Mouse (Mus musculus) limb, embryonic 10.5 days (tissue): ENCODE measurements around the gene Vmn1r123. TPM values are rescaled to one million over a fixed set of nuclear protein-coding genes. Genes with fewer than 3 reads are reported as not detected.
"Not testable (repeated sequence)": the region's sequence is repeated elsewhere in the genome, so short reads cannot be mapped to it uniquely, and the experiment has no call there.

Experiments used
- DNase-seq: peaks from one replicate; pipeline ENCODE4 v3.0.0-alpha.2; 2017; ENCODE audit warnings: low spot score
- H3K27ac ChIP-seq: fragments of 300-500 bp; sonication (generic); 2 replicates; pipeline ENCODE4 v1.5.1; 2016; ENCODE audit warnings: mild to moderate bottlenecking
- H3K27me3 ChIP-seq: fragments of 300-500 bp; sonication (generic); 2 replicates; pipeline ENCODE4 v1.6.1; 2016; ENCODE audit warnings: low read depth, mild to moderate bottlenecking; ENCODE audit not compliant: poor library complexity, severe bottlenecking
- H3K36me3 ChIP-seq: fragments of 300-500 bp; sonication (generic); 2 replicates; pipeline ENCODE4 v1.6.1; 2016; ENCODE audit warnings: mild to moderate bottlenecking, moderate library complexity
- H3K4me1 ChIP-seq: fragments of 300-500 bp; sonication (generic); 2 replicates; pipeline ENCODE4 v1.6.1; 2016
- H3K4me3 ChIP-seq: fragments of 300-500 bp; sonication (generic); 2 replicates; pipeline ENCODE4 v1.5.1; 2016; ENCODE audit warnings: mild to moderate bottlenecking, moderate library complexity
- H3K9me3 ChIP-seq: fragments of 300-500 bp; sonication (generic); replicated peaks from 2 replicates; pipeline ENCODE4 v1.6.1; 2016; ENCODE audit warnings: mild to moderate bottlenecking
- WGBS: fragments of 180-500 bp; shearing (Covaris S2); methylation state at CpG from one replicate; pipeline ENCODE4 v1.1.7; 2016; 5-methylcytosine and 5-hydroxymethylcytosine counted together
- polyA plus RNA-seq: library from polyadenylated mRNA; unstranded; fragments of >200 nt; fragmentation: Nextera tagmentation; extraction: Ambion mirVana; gene quantifications from 2 replicates; pipeline ENCODE4 v1.2.1, GENCODE M21; 2016

Vmn1r123 gene
- polyA plus RNA-seq, result not detected in 2 replicates

DNA sequence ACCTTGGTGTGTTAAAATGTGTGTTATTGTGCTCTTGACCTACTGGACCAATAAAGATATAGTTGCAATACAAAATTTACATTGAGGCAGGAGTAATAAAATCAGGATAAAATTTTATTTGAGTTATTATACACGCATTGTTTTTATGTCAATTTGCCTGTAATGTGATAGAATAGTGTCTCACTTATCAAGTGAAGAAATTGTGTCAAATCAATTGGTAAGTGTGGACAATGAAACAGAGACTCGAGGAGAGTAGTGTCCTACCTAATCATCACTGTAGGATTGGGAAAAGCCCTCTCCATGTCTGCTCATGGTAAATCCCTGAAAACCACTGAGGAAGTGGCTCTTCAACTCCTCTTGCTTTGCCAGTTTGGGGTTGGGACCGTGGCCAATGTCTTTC lies at the start of gene Vmn1r123:
Gene Vmn1r123 (plus strand): TSS at position 301 of the 400 bp plus-strand sequence.
- not testable (repeated sequence) for H3K36me3 ChIP-seq, DNase-seq, H3K4me1 ChIP-seq, H3K27me3 ChIP-seq, H3K9me3 ChIP-seq, H3K4me3 ChIP-seq, H3K27ac ChIP-seq
- 46% methylated on average over 1 of the region's 3 CpGs for WGBS

GRCm38 (mm10) chr7:21134028-21134427 lies 28.0 kb upstream of the Vmn1r123 start, which contains the start of gene Vmn1r122:
Gene Vmn1r122 (minus strand): TSS chr7:21134128.
- not testable (repeated sequence) for H3K36me3 ChIP-seq
- 66% methylated on average over 2 of the region's 3 CpGs for WGBS

GRCm38 (mm10) chr7:21190323-21190722 lies 28.3 kb downstream of the Vmn1r123 start, which contains the start of gene Gm5157:
Gene Gm5157 (minus strand): TSS chr7:21190423.
- H3K9me3 ChIP-seq, DNase-seq, H3K36me3 ChIP-seq, H3K27me3 ChIP-seq, H3K27ac ChIP-seq, H3K4me3 ChIP-seq, H3K4me1 ChIP-seq: not testable (repeated sequence)
- WGBS, result 38% methylated on average over 1 of the region's 2 CpGs

More at GRCm38 (mm10) chr7:21134028-21134427, 28.0 kb upstream of the Vmn1r123 start, which contains the start of gene Vmn1r122:
- not testable (repeated sequence) for H3K27me3 ChIP-seq, DNase-seq, H3K9me3 ChIP-seq, H3K4me3 ChIP-seq, H3K4me1 ChIP-seq, H3K27ac ChIP-seq

Other genes starting within 250 kb of the Vmn1r123 start
- not detected in 2 replicates for gene Vmn1r118, start 249.8 kb upstream of the Vmn1r123 start, polyA plus RNA-seq
- gene Vmn1r119, start 149.7 kb upstream of the Vmn1r123 start, polyA plus RNA-seq, result not detected in 2 replicates
- not detected in 2 replicates for gene Vmn1r120, start 108.4 kb upstream of the Vmn1r123 start, polyA plus RNA-seq
- not detected in 2 replicates for gene Vmn1r121, start 63.7 kb upstream of the Vmn1r123 start, polyA plus RNA-seq
- gene Vmn1r122, start 28.1 kb upstream of the Vmn1r123 start, polyA plus RNA-seq, result not detected in 2 replicates
- gene Gm5157, start 28.2 kb downstream of the Vmn1r123 start, polyA plus RNA-seq, result not detected in 2 replicates
- not detected in 2 replicates for gene Vmn1r124, start 98.4 kb downstream of the Vmn1r123 start, polyA plus RNA-seq
- gene Vmn1r125, start 110.0 kb downstream of the Vmn1r123 start, polyA plus RNA-seq, result not detected in 2 replicates
- not detected in 2 replicates for gene Vmn1r126, start 139.3 kb downstream of the Vmn1r123 start, polyA plus RNA-seq
- gene Vmn1r127, start 157.7 kb downstream of the Vmn1r123 start, polyA plus RNA-seq, result not detected in 2 replicates
- not detected in 2 replicates for gene Vmn1r128, start 187.2 kb downstream of the Vmn1r123 start, polyA plus RNA-seq
- gene Vmn1r129, start 199.1 kb downstream of the Vmn1r123 start, polyA plus RNA-seq, result not detected in 2 replicates